Mouse (Mus musculus): ENCODE measurements at regions not wholly inside any gene's neighbourhood (a gene's known extent, or its start where the extent isn't known, plus 50 kb on each side); places are given as distances from the start of the nearest gene placed in this dataset.

GRCm38 (mm10) chr19:26412684-26413083 is 192.2 kb upstream of the Smarca2 start:
- TF ChIP-seq POLR2A (IDR thresholded peaks at IDR 0.05; ENCODE audit: borderline replicate concordance, extremely low read depth, low read depth, low read length), result no peak
- TF ChIP-seq CTCF (IDR thresholded peaks at IDR 0.05; ENCODE audit: insufficient read depth, low read length), result no peak

All from lung, adult 2 months (tissue).